Mouse (Mus musculus) spleen, postnatal 0 days (tissue): ENCODE measurements around the gene Cib4. TPM values are rescaled to one million over a fixed set of nuclear protein-coding genes. Genes with fewer than 3 reads are reported as not detected.

Experiments
- polyA plus RNA-seq: library from polyadenylated mRNA; unstranded; fragments of >200 nt; fragmentation: Nextera tagmentation; extraction: Ambion mirVana; gene quantifications from 2 replicates; pipeline ENCODE4 v1.2.1, GENCODE M21; 2015

Cib4 gene
- not detected in 2 replicates for polyA plus RNA-seq

DNA sequence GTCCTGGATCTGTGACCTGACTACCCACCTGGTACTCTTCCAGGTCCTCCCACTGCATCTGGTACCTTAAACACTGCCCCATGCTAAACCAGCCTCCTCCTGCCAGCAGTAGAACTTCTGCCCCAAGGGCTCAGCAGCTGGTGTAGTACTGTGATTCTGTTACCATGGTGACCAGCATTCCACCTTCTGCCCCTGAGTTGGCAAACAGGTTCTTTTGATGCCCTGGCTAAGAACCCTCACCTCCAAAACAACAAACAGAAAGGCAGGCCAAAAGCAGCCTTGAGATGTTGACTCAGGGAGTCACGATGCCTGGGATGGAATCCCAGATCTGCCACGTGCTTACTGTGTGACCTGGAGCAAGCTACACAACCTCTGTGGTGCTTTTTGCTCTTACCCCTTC is at the start of gene Cib4:
Cib4 (minus strand) TSS at position 139 of the 400 bp plus-strand sequence.

DNA sequence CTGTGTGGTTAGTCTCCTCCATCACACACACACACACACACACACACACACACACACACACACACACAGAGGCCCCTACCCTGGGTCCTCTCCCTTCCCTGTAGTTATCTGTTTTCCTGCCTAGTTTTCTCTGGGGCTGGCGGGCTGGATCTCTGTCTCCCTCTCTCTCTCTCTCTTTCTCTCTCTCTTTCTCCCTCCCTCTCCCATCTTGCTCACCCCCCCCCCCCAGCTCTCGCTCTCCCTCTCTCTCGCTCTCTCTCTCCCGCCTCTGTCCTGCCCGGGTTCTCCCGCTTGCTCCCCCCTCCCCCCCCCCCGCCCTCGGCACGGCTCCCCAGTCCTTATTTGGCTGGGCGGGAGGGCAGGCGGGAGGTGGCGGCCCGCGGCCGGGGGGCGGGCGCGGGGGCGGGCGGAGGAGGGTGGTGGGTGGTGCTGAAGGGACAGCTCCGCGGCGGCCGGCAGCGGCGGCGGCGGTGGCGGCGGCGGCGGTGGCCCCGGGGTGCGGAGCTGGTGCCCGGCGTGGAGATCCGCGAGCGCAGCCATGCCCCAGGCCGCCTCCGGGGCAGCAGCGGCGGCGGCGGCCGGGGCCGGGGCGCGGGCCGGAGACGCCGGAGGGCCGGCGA is 42.2 kb upstream of the Cib4 start, which contains the start of gene Kcnk3:
Kcnk3 (plus strand) TSS at position 490 of the 620 bp plus-strand sequence.

DNA sequence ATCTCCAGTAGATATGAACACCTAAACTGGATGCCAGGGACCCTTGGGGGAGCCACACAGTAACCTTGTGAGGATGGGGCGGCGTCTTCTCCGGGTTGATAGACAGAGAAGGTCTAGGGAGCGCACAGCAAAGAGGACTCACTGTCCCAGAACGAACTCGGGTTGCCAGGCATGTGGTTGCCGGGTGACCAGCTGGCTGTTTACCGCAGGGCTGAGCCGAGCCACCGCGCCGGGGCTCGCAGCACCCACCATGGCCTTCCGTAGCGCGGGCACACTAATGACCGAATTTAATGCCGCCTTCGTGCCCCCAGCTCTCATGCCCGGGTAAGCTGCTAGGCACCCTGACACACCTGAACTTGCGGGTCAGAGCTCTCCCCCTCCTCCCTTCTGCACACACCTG is 79.8 kb downstream of the Cib4 start, which contains the start of gene 1700001C02Rik:
1700001C02Rik (plus strand) TSS at position 187 of the 400 bp plus-strand sequence.

DNA sequence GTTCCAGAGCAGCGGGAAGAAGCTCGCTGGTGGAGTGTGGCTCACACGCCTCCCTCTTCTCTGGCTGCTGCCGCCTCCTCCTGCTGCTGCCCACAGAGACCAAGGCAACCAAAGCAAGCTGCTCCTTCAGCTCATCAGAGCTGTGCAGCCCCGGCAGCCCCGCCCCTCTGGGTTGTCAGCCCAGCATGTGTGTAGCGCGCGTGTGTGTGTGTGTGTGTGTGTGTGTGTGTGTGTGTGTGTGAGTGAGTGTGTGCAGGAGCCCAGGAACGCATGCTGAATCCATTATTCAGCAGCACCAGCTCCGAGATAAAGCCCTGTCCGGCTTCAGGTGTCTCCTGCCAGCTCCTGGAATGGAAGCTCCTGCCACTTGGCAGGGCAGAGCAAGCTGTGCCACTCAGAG is 83.8 kb downstream of the Cib4 start, which contains the start of gene Otof:
Otof (minus strand) TSS at position 112 of the 400 bp plus-strand sequence.

Other genes starting within 250 kb of the Cib4 start
- gene Otof, start 83.9 kb downstream of the Cib4 start, polyA plus RNA-seq = 0.02 TPM in 1 of 2 replicates, not detected in the other
- not detected in 2 replicates for gene 1700001C02Rik, start 79.8 kb downstream of the Cib4 start, polyA plus RNA-seq
- 1.5 and 2.7 TPM in 2 replicates for gene Kcnk3, start 42.3 kb upstream of the Cib4 start, polyA plus RNA-seq
- 8.8 and 15.2 TPM in 2 replicates for gene Slc35f6, start 102.1 kb upstream of the Cib4 start, polyA plus RNA-seq
- 329 and 365 TPM in 2 replicates for gene Cenpa, start 120.9 kb upstream of the Cib4 start, polyA plus RNA-seq
- gene Dpysl5, start 165.7 kb upstream of the Cib4 start, polyA plus RNA-seq = 0.36 and 0.65 TPM in 2 replicates